Mouse (Mus musculus) neural tube, embryonic 11.5 days (tissue): ENCODE measurements around the gene Tnp1. TPM values are rescaled to one million over a fixed set of nuclear protein-coding genes. Genes with fewer than 3 reads are reported as not detected.

Source experiments
- ATAC-seq: fragments of 200-750 bp; cut with Nextera tagmentation; 2 replicates; pipeline ENCODE4 v1.8.0; 2017; ENCODE audit warnings: moderate number of reproducible peaks, mild to moderate bottlenecking, moderate TSS enrichment, moderate library complexity; ENCODE audit not compliant: insufficient read depth, low FRiP score, low TSS enrichment
- DNase-seq: peaks from one replicate; pipeline ENCODE4 v3.0.0-alpha.2; 2015; ENCODE audit warnings: low spot score
- H3K27ac ChIP-seq: fragments of 300-500 bp; sonication (generic); 2 replicates; pipeline ENCODE4 v1.5.1; 2014; ENCODE audit warnings: low read depth, mild to moderate bottlenecking, low read length
- H3K27me3 ChIP-seq: fragments of 300-500 bp; sonication (generic); 2 replicates; pipeline ENCODE4 v1.6.1; 2014; ENCODE audit warnings: mild to moderate bottlenecking, low read length, mixed read lengths; ENCODE audit not compliant: control insufficient read depth, insufficient read depth
- H3K36me3 ChIP-seq: fragments of 300-500 bp; sonication (generic); 2 replicates; pipeline ENCODE4 v1.6.1; 2014; ENCODE audit warnings: mild to moderate bottlenecking, low read length, moderate library complexity, mixed read lengths; ENCODE audit not compliant: control insufficient read depth, insufficient read depth
- H3K4me1 ChIP-seq: fragments of 300-500 bp; sonication (generic); 2 replicates; pipeline ENCODE4 v1.6.1; 2014; ENCODE audit warnings: low read length, mixed read lengths; ENCODE audit not compliant: control insufficient read depth, insufficient read depth
- H3K4me2 ChIP-seq: fragments of 300-500 bp; sonication (generic); 2 replicates; pipeline ENCODE4 v1.6.1; 2014; ENCODE audit warnings: low read depth, mild to moderate bottlenecking, moderate library complexity
- H3K4me3 ChIP-seq: fragments of 300-500 bp; sonication (generic); 2 replicates; pipeline ENCODE4 v1.5.1; 2014; ENCODE audit warnings: low read depth, low read length
- H3K9ac ChIP-seq: fragments of 300-500 bp; sonication (generic); 2 replicates; pipeline ENCODE4 v1.6.1; 2014; ENCODE audit warnings: mild to moderate bottlenecking, low read length
- H3K9me3 ChIP-seq: fragments of 300-500 bp; sonication (generic); 2 replicates; pipeline ENCODE4 v1.6.1; 2016; ENCODE audit warnings: low read length; ENCODE audit not compliant: control insufficient read depth
- WGBS: fragments of 180-500 bp; shearing (Covaris S2); extraction: QIAGEN DNeasy Blood & Tissue Kit; methylation state at CpG from one replicate; pipeline ENCODE4 v1.1.7; 2014; 5-methylcytosine and 5-hydroxymethylcytosine counted together
- polyA plus RNA-seq: library from polyadenylated mRNA; unstranded; fragments of >200 nt; fragmentation: Nextera tagmentation; extraction: Ambion mirVana; gene quantifications from 2 replicates; pipeline ENCODE4 v1.2.1, GENCODE M21; 2014

Tnp1 gene
- polyA plus RNA-seq, 1 experiment from 2014 or later, result not detected

DNA sequence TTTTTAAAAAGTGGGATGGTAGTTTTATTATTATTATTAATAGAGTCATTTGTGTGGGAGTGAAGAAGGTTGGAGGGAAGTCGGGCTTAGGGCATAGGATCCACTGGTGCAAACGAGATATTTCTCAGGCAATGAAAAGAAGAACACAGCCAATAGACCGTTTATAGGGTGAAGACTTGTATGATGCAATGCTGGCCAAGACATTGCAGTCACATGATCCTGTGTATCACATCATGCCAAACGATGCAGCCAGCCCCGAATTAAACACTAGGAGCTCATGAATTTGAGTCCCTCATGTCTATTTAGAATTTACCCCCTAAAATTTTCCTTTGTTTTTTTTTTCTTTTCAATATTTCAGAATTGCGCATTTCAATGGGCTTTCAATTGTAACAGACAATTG is 13.0 kb upstream of the Tnp1 start:
- 78% methylated on average over 6 of the region's 6 CpGs for WGBS
- no peak overlapping the region for H3K9ac ChIP-seq

DNA sequence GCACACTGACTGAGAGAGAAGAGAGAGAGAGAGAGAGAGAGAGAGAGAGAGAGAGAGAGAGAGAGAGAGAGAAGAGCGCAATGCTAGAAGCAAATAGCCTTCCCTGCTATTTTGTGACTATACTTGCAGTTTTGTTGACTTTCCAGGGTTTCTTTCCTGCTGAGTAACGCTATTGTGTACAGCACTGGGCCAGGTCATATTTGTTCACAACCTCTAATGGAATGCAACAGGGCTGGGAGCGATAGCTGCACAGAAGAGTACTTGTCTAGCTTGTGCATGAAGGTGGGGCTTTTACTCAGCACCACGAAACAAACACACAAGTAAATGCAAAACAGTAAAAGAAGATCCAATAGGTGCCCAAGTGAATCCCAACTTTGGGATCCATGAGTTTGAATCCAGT is 11.7 kb upstream of the Tnp1 start:
- H3K27ac ChIP-seq, result no peak overlapping the region
- DNase-seq, result no peak
- H3K4me1 ChIP-seq, result no peaks in the 10 kb centered on the region
- 79% methylated on average over 4 of the region's 4 CpGs for WGBS
- no peaks in the 10 kb centered on the region for H3K27me3 ChIP-seq
- no peak for ATAC-seq
- H3K4me3 ChIP-seq, result no peak overlapping the region
- no peak overlapping the region for H3K4me2 ChIP-seq
- H3K36me3 ChIP-seq, result no peaks in the 10 kb centered on the region
- no peak overlapping the region for H3K9ac ChIP-seq
- no peaks in the 10 kb centered on the region for H3K9me3 ChIP-seq

More for the DNA sequence above, 13.0 kb upstream of the Tnp1 start:
- H3K27me3 ChIP-seq, result no peaks in the 10 kb centered on the region
- no peaks in the 10 kb centered on the region for H3K9me3 ChIP-seq
- DNase-seq, result no peak
- H3K4me1 ChIP-seq, result no peaks in the 10 kb centered on the region
- H3K27ac ChIP-seq, result no peak overlapping the region
- no peak overlapping the region for H3K4me3 ChIP-seq
- ATAC-seq, result no peak
- no peaks in the 10 kb centered on the region for H3K36me3 ChIP-seq
- no peak overlapping the region for H3K4me2 ChIP-seq

DNA sequence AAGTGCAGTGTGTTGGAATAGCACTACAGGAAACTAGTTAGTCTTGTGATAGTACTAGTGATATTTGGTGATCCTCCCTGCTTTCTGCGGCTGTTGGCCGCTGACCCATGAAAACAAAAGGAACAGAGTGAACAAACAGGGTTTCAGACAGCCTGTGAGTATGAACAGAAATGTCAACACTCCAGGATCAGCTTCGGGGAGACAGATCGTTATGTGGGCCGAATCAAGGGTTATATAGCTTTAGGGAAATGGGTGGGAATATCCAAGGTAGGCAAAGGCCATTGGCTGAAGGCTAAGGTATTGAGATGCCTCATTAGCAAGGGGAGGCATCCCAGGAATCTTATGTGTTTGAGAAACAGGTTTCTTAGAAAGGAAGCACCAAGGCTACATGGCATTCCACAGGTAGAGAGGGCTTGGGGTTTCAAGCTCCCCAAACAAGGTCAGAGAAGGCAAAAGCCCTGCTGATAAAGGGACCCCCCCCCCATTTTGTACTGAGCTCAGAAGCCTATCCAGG is 11.1 kb upstream of the Tnp1 start:
- H3K27ac ChIP-seq, result no peak overlapping the region
- 84% methylated on average over 5 of the region's 5 CpGs for WGBS

DNA sequence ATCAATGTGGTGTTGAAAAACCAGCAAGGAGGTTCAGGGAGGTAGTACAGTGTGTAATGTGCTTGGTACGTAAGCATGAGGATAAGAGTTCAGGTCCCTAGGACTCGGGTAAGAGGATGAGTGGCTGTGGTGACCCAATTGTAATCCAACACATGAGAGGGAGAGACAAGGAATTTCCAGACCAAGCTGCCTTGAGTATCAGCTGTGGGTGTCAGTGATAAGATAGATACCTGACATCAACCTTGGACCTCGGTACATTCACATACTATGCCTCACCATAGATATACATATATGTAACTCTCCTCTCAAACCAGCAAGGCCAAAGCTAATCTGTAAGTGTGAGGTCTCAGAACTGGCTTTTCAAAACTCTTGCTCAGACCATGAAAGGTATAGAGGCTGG is 10.4 kb upstream of the Tnp1 start:
- ATAC-seq, result no peak

More for the DNA sequence above, 11.1 kb upstream of the Tnp1 start:
- no peak overlapping the region for H3K9ac ChIP-seq
- H3K4me3 ChIP-seq, result no peak overlapping the region
- no peak for DNase-seq
- no peaks in the 10 kb centered on the region for H3K9me3 ChIP-seq
- no peaks in the 10 kb centered on the region for H3K4me1 ChIP-seq
- no peaks in the 10 kb centered on the region for H3K27me3 ChIP-seq
- ATAC-seq, result no peak
- no peaks in the 10 kb centered on the region for H3K36me3 ChIP-seq
- H3K4me2 ChIP-seq, result no peak overlapping the region

DNA sequence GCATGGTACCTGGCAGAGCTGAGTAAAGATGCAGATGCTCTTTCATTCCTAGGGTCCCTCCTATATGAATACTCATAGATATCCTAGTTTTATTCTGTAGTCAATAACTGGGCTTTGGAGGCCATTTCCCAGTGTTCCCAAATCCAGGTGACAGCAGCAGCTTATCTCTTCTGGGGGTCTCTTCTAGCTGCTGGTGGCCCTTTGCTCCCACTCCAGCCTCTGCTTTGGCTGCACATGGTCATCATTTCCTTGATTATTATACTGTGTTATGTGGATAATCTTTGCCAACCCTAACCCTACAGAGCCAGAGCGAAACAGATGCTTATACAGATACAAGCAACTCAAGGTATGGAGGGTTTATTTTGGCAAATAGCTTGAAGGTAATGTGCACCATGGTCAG is 8.9 kb downstream of the Tnp1 start:
- Histone ChIP-seq H3K4me1 (no peaks in the 10 kb centered on the region), H3K4me3 (no peak overlapping the region), H3K27me3 (no peaks in the 10 kb centered on the region), H3K9ac (no peak overlapping the region), H3K36me3 (no peaks in the 10 kb centered on the region), H3K4me2 (no peak overlapping the region), H3K27ac (no peak overlapping the region), H3K9me3 (no peaks in the 10 kb centered on the region)
- WGBS, result 97% methylated on average over 1 of the region's 1 CpGs
- no peak for DNase-seq
- ATAC-seq, result no peak

More for the DNA sequence above, 10.4 kb upstream of the Tnp1 start:
- H3K27ac ChIP-seq, result no peak overlapping the region
- DNase-seq, result no peak
- no peaks in the 10 kb centered on the region for H3K4me1 ChIP-seq
- H3K4me3 ChIP-seq, result no peak overlapping the region
- H3K4me2 ChIP-seq, result no peak overlapping the region
- no peaks in the 10 kb centered on the region for H3K36me3 ChIP-seq
- no peaks in the 10 kb centered on the region for H3K9me3 ChIP-seq
- no peak overlapping the region for H3K9ac ChIP-seq
- H3K27me3 ChIP-seq, result no peaks in the 10 kb centered on the region
- 94% methylated on average over 3 of the region's 3 CpGs for WGBS

DNA sequence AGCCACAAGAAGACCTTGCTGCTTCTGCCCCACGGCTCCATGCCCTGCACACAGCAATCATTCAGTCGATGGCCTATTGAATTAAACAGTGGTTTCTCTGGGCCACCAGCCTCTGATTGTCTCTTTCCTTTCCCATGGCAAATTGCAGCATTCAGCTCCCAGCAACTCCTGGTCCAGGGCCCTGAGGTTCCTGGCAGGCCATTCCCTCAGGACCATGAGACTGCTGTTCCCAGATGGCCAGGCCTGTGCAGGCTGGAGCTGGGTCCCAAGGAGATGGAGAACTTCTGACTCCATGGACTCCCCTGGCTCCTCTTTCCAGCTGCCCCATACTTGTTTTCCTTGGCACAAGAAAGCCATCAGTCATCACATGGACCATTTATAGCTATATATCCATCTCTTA is 10.8 kb downstream of the Tnp1 start:
- Histone ChIP-seq H3K4me2 (no peak overlapping the region), H3K4me3 (no peak overlapping the region), H3K27me3 (no peaks in the 10 kb centered on the region), H3K4me1 (no peaks in the 10 kb centered on the region), H3K9ac (no peak overlapping the region), H3K9me3 (no peaks in the 10 kb centered on the region), H3K27ac (no peak overlapping the region), H3K36me3 (no peaks in the 10 kb centered on the region)
- DNase-seq (no peak), ATAC-seq (no peak)
- 85% methylated on average over 2 of the region's 2 CpGs for WGBS

DNA sequence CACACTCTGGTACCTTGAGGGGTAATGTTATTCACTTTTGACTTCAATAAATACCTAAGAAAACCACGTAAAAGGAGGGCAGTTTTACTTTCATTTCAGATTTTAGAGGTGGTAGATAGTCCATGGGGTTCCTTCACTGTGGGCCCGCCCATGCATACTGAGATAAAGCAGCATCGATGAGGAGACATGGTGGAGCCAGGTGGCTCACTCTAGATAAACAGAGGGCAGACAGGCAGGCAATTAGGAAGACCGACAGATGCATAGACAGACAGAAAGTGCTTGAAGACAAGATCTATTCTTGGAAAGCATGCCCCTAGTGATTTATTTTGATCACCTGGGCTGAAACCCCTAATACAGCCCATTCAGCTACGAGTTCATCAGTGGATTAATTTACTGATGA is 13.1 kb downstream of the Tnp1 start:
- Histone ChIP-seq H3K4me2 (no peak overlapping the region), H3K27ac (no peak overlapping the region), H3K9ac (no peak overlapping the region), H3K27me3 (no peaks in the 10 kb centered on the region), H3K4me3 (no peak overlapping the region), H3K4me1 (no peaks in the 10 kb centered on the region), H3K9me3 (no peaks in the 10 kb centered on the region), H3K36me3 (no peaks in the 10 kb centered on the region)
- ATAC-seq (no peak), DNase-seq (no peak)
- WGBS, result 81% methylated on average over 5 of the region's 5 CpGs

DNA sequence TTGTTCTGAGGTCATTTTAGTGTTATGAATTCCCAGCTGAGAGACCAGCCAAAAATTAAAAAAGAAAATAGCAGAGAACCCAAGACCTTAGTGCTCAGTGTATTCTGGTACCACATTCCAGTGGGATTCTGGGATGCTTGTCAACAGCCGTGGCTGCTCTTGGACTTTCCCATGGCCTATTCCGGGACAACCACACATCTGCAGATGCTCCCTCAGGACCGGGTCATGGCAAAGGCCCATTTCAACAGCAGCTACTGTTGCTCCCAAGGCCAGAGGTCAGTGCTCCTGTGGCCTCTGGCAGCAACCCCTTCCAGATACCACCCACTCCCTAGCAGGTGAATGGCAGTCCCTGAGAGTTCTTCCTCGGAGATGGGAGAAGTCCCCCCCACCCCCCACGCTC is 13.7 kb downstream of the Tnp1 start:
- ATAC-seq (no peak), DNase-seq (no peak)
- Histone ChIP-seq H3K4me3 (no peak overlapping the region), H3K9ac (no peak overlapping the region), H3K4me2 (no peak overlapping the region), H3K4me1 (no peaks in the 10 kb centered on the region), H3K36me3 (no peaks in the 10 kb centered on the region), H3K9me3 (no peaks in the 10 kb centered on the region), H3K27ac (no peak overlapping the region), H3K27me3 (no peaks in the 10 kb centered on the region)
- WGBS, result 86% methylated on average over 5 of the region's 5 CpGs

DNA sequence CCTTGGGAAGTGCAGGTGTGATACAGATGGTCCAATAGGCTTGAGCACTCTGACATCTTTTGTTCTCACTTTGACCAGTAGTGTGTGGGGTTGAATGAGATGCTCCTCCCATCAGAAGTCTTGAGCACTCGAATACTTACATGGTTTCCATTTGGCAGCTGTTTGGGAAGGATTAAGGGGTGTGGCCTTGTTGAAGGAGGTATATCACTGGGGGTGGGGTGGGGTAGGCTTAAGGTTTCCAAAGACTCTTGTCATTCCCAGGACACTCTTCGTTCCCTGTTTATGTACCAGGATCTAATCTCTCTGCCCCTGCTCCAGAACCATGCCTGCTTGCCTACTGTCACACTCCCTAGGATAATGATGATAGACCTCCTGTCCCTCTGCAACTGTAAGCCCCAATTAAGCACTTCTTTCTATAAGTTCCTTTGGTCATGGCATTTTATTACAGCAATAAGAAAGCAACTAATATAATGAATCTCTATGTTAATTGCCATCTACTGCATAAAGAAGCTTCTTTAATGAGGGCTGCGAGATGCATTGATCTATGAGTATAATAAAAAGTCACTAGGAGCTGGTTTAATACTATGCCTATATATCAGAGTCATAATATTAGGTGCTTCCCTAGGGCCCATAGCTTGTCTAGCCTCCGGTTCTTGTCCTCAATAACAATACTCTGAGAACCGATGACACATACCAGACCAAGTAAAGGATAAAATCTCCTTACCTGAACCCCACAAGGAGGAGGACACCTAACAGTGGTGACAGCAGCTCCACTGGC is 20.8 kb downstream of the Tnp1 start:
- Histone ChIP-seq H3K4me2 (no peak overlapping the region), H3K4me1 (no peaks in the 10 kb centered on the region), H3K27me3 (no peaks in the 10 kb centered on the region), H3K9me3 (no peaks in the 10 kb centered on the region), H3K9ac (no peak overlapping the region), H3K27ac (no peak overlapping the region), H3K4me3 (no peak overlapping the region), H3K36me3 (no peaks in the 10 kb centered on the region)
- no peak for DNase-seq
- no peak for ATAC-seq
- 90% methylated on average over 5 of the region's 5 CpGs for WGBS
